Mouse (Mus musculus) lung, postnatal 0 days (tissue): Measurements from ENCODE around the gene Gm17555. TPM values are rescaled to one million over a fixed set of nuclear protein-coding genes. Genes with fewer than 3 reads are reported as not detected.

Experiments used
- ATAC-seq: fragments of 200-750 bp; cut with Nextera tagmentation; 2 replicates; pipeline ENCODE4 v1.8.0; 2017; ENCODE audit warnings: moderate library complexity
- DNase-seq: peaks from one replicate; pipeline ENCODE4 v3.0.0-alpha.2; 2016; ENCODE audit warnings: low spot score
- H3K27ac ChIP-seq: fragments of 300-500 bp; sonication (generic); 2 replicates; pipeline ENCODE4 v1.5.1; 2014; ENCODE audit warnings: antibody characterized with exemption, mild to moderate bottlenecking, low read length, mixed read lengths
- H3K27me3 ChIP-seq: fragments of 300-500 bp; sonication (generic); replicated peaks from 2 replicates; pipeline ENCODE4 v1.6.1; 2014; ENCODE audit warnings: low read length, mixed read lengths; ENCODE audit not compliant: insufficient read depth
- H3K36me3 ChIP-seq: fragments of 300-500 bp; sonication (generic); 2 replicates; pipeline ENCODE4 v1.6.1; 2014; ENCODE audit warnings: low read length, mixed read lengths; ENCODE audit not compliant: insufficient read depth
- H3K4me1 ChIP-seq: fragments of 300-500 bp; sonication (generic); 2 replicates; pipeline ENCODE4 v1.6.1; 2014; ENCODE audit warnings: antibody characterized with exemption, low read depth, low read length, mixed read lengths; ENCODE audit not compliant: insufficient read depth
- H3K4me2 ChIP-seq: fragments of 300-500 bp; sonication (generic); replicated peaks from 2 replicates; pipeline ENCODE4 v1.6.1; 2014; ENCODE audit warnings: low read depth, mild to moderate bottlenecking, low read length, moderate library complexity, mixed read lengths
- H3K4me3 ChIP-seq: fragments of 300-500 bp; sonication (generic); 2 replicates; pipeline ENCODE4 v1.5.1; 2014; ENCODE audit warnings: low read depth, low read length
- H3K9ac ChIP-seq: fragments of 300-500 bp; sonication (generic); replicated peaks from 2 replicates; pipeline ENCODE4 v1.6.1; 2014; ENCODE audit warnings: low read depth, mild to moderate bottlenecking
- H3K9me3 ChIP-seq: fragments of 300-500 bp; sonication (generic); 2 replicates; pipeline ENCODE4 v1.6.1; 2016; ENCODE audit warnings: low read length, mixed read lengths
- CTCF ChIP-seq: IDR thresholded peaks from 2 replicates; pipeline ENCODE4 v1.5.1; 2016; ENCODE audit warnings: antibody characterized with exemption, mild to moderate bottlenecking
- EP300 ChIP-seq: IDR thresholded peaks from 2 replicates; pipeline ENCODE4 v1.6.1; 2016; ENCODE audit warnings: antibody characterized with exemption, mild to moderate bottlenecking, control low read depth
- WGBS: fragments of 180-500 bp; shearing (Covaris S2); extraction: QIAGEN DNeasy Blood & Tissue Kit; methylation state at CpG from one replicate; pipeline ENCODE4 v1.1.7; 2014; 5-methylcytosine and 5-hydroxymethylcytosine counted together
- polyA plus RNA-seq: library from polyadenylated mRNA; unstranded; fragments of >200 nt; fragmentation: Nextera tagmentation; extraction: Ambion mirVana; gene quantifications from 2 replicates; pipeline ENCODE4 v1.2.1, GENCODE M21; 2015

The Gm17555 gene
- polyA plus RNA-seq, 1 experiment from 2014 or later = not detected

DNA sequence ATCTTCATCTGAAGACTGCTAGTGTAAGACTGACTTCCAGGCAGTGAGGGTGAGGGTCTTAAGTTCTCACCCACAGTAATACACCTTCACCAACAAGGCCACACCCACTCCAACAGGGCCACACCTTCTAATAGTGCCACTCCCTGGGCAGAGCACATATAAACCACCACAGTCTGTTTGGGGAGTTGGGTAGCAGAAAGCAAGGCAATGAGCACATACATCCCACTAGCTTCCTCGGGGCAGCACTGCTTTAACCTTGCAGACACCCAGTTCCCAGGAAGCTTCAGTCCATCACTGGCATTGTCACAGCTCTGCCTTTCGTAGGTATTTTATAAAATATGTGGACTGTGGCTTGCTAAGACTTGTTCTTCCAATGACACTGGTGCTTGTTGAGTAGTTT, 22.8 kb upstream of the Gm17555 start:
- Histone ChIP-seq H3K27ac (no peak overlapping the region), H3K4me2 (no peak overlapping the region), H3K4me3 (no peak overlapping the region), H3K9ac (no peak overlapping the region), H3K4me1 (no peaks in the 10 kb centered on the region), H3K27me3 (no peaks in the 10 kb centered on the region), H3K36me3 (no peaks in the 10 kb centered on the region), H3K9me3 (no peaks in the 10 kb centered on the region)
- 83% methylated on average over 2 of the region's 2 CpGs for WGBS
- no peak for TF ChIP-seq CTCF
- TF ChIP-seq EP300 = no peak
- DNase-seq (no peak), ATAC-seq (no peak)

DNA sequence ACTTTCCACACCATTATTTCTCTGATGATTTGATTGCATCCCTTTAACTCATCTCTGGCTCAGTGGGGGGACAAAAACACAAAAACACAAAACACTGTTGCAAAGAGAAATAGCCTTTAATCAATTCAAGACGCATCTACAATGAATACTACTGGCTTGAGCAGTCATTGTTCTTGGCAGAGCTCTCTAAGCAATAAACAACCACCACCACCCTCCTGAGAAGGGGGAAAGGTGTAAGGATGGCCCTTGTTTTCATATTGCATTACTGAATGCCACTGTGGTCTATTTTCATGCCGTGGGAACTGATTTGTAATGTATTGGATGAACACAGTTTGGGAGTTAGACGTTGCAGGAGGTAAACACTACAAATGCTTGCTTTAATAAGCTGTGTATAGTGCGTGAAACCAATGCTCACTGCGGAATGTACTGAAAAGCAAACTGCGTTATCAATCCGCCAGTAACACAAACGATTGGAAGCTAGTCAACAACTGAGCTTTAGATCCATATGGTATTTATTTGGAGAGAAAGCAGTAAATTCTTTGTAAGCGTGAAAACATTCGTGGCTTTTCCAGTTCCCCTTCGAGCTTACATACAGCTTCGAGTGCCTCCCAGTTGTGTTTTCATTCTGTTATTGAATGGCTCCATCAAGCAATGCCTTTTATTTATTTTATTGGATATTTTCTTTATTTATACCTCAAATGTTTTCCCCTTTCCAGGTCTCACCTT, 19.1 kb upstream of the Gm17555 start:
- Histone ChIP-seq H3K9me3 (no peaks in the 10 kb centered on the region), H3K27me3 (no peaks in the 10 kb centered on the region), H3K4me1 (no peaks in the 10 kb centered on the region), H3K36me3 (no peaks in the 10 kb centered on the region), H3K4me3 (no peak overlapping the region), H3K27ac (no peak overlapping the region), H3K4me2 (no peak overlapping the region), H3K9ac (no peak overlapping the region)
- no peak for DNase-seq
- WGBS = 73% methylated on average over 12 of the region's 12 CpGs
- no peak for TF ChIP-seq EP300
- TF ChIP-seq CTCF = no peak
- no peak for ATAC-seq

- H3K9ac ChIP-seq = no peak overlapping the region
- ATAC-seq = peak; percentile 48; the same call in 1 of the 2 replicates
- peak; percentile 51 for DNase-seq
- no peaks in the 10 kb centered on the region for H3K27me3 ChIP-seq
- WGBS = 67% methylated on average over 3 of the region's 3 CpGs
- no peaks in the 10 kb centered on the region for H3K36me3 ChIP-seq
- TF ChIP-seq EP300 (no peak), CTCF (no peak)
- H3K27ac ChIP-seq = no peak overlapping the region
- H3K4me1 ChIP-seq = no peaks in the 10 kb centered on the region
- H3K9me3 ChIP-seq = no peaks in the 10 kb centered on the region
- no peak overlapping the region for H3K4me3 ChIP-seq
- H3K4me2 ChIP-seq = no peak overlapping the region
Observed at GRCm38 (mm10) chr2:126198971-126199370, 15.9 kb upstream of the Gm17555 start.

GRCm38 (mm10) chr2:126211011-126211680, 3.8 kb upstream of the Gm17555 start:
- WGBS = 71% methylated on average over 6 of the region's 6 CpGs
- no peaks in the 10 kb centered on the region for H3K36me3 ChIP-seq
- no peak for ATAC-seq

GRCm38 (mm10) chr2:126227581-126227980, 12.7 kb downstream of the Gm17555 start:
- WGBS = 81% methylated on average over 4 of the region's 4 CpGs
- no peaks in the 10 kb centered on the region for H3K9me3 ChIP-seq
- no peak overlapping the region for H3K4me2 ChIP-seq
- DNase-seq (no peak), ATAC-seq (no peak)
- no peak overlapping the region for H3K9ac ChIP-seq
- H3K4me3 ChIP-seq = no peak overlapping the region
- TF ChIP-seq EP300 (no peak), CTCF (no peak)
- H3K36me3 ChIP-seq = no peaks in the 10 kb centered on the region
- H3K27me3 ChIP-seq = no peaks in the 10 kb centered on the region
- H3K27ac ChIP-seq = no peak overlapping the region
- H3K4me1 ChIP-seq = no peaks in the 10 kb centered on the region

More at GRCm38 (mm10) chr2:126211011-126211680, 3.8 kb upstream of the Gm17555 start:
- TF ChIP-seq EP300 (no peak), CTCF (no peak)
- Histone ChIP-seq H3K4me1 (no peaks in the 10 kb centered on the region), H3K27me3 (no peaks in the 10 kb centered on the region), H3K4me2 (no peak overlapping the region), H3K27ac (no peak overlapping the region), H3K9me3 (no peaks in the 10 kb centered on the region), H3K9ac (no peak overlapping the region), H3K4me3 (no peak overlapping the region)
- peak; percentile 8 for DNase-seq

DNA sequence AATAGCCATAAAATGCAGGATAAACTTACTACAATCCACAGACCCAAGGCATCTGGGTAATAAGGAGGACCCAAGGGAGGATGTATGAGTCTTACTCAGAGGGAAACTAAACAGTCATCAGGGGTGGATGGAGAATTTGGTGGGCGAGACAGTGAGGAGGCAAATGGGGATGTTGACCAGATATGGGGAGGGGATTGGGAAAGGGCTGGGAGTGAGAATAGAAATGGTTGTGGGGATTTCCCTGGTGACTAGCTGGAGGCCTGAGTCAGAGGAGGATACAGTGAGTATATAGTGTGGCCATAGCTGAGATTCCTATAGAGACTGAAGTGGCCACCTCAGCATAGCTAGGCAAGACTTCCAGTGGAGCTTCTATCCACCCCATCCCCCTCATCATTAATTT, 16.8 kb downstream of the Gm17555 start:
- H3K27ac ChIP-seq = no peak overlapping the region
- H3K4me1 ChIP-seq = no peaks in the 10 kb centered on the region
- H3K9ac ChIP-seq = no peak overlapping the region
- no peak for TF ChIP-seq CTCF
- no peak for TF ChIP-seq EP300
- H3K9me3 ChIP-seq = no peaks in the 10 kb centered on the region
- no peaks in the 10 kb centered on the region for H3K36me3 ChIP-seq
- ATAC-seq (no peak), DNase-seq (no peak)
- H3K4me3 ChIP-seq = no peak overlapping the region
- 0 out of 2 replicates have a peak, but pooled peaks cover 2% of the 10 kb centered on the region for H3K27me3 ChIP-seq
- 82% methylated on average over 1 of the region's 1 CpGs for WGBS
- H3K4me2 ChIP-seq = no peak overlapping the region
